Mouse (Mus musculus): ENCODE results near the gene Kcnq1. TPM values are rescaled to one million over a fixed set of nuclear protein-coding genes. Genes with fewer than 3 reads are reported as not detected.

The Kcnq1 gene
- total and polyA plus RNA-seq, 3 experiments = not detected

- H3K4me3 ChIP-seq (replicated peaks in 1 of 3; ENCODE audit: low read depth in 2 of 3, low read length in 2 of 3, poor library complexity in 1 of 3) = no peak overlapping the region
- no peaks in the 10 kb centered on the region for H3K36me3 ChIP-seq (replicated peaks in 1 of 2; ENCODE audit: control insufficient read depth in 1 of 2, insufficient read depth in 1 of 2, low read length in 1 of 2)
- H3K27ac ChIP-seq (ENCODE audit: insufficient read depth, low read depth) = no peak overlapping the region
- H3K4me2 ChIP-seq (ENCODE audit: insufficient read depth, low read depth, poor library complexity, severe bottlenecking) = no peak overlapping the region
- H3K79me2 ChIP-seq (replicated peaks; ENCODE audit: control insufficient read depth, extremely low read depth, insufficient read depth, poor library complexity, severe bottlenecking) = no peaks in the 10 kb centered on the region
- H3K4me1 ChIP-seq (ENCODE audit: control insufficient read depth in 1 of 2, insufficient read depth in 2 of 2) = no peaks in the 10 kb centered on the region
- peaks cover 79% of the 10 kb centered on the region for H3K27me3 ChIP-seq (replicated peaks)
- in situ Hi-C loops (cut with MboI; ENCODE audit: low pct_ligation_motif_present, low pct_unique_long_range_greater_than_20kb, low sequenced_read_pairs) (no loop called here), dilution Hi-C loops (cut with MboI; ENCODE audit: extremely low pct_ligation_motif_present, extremely low pct_unique_long_range_greater_than_20kb, low sequenced_read_pairs) (no loop called here)
- no peak for TF ChIP-seq MYC (IDR thresholded peaks at IDR 0.05; ENCODE audit: low read depth, low read length)
- TF ChIP-seq JUND (conservative IDR thresholded peaks at IDR 0.05; ENCODE audit: low read depth, low read length) = no peak
- no peak for TF ChIP-seq RAD21 (IDR thresholded peaks at IDR 0.05; ENCODE audit: low read depth, low read length)
- TF ChIP-seq MAZ (IDR thresholded peaks at IDR 0.05; ENCODE audit: low read depth, low read length) = no peak
- TF ChIP-seq USF2 (conservative IDR thresholded peaks at IDR 0.05; ENCODE audit: low read depth, low read length) = no peak
- no peak for TF ChIP-seq EP300 (IDR thresholded peaks at IDR 0.05; ENCODE audit: low read length)
- TF ChIP-seq NELFE (IDR thresholded peaks at IDR 0.05; ENCODE audit: low read depth, low read length) = no peak
- no peak for TF ChIP-seq USF1 (IDR thresholded peaks at IDR 0.05; ENCODE audit: low read depth, low read length)
- TF ChIP-seq SMC3 (IDR thresholded peaks at IDR 0.05; ENCODE audit: low read depth, low read length) = no peak
- no peak for TF ChIP-seq TCF12 (IDR thresholded peaks at IDR 0.05; ENCODE audit: low read depth, low read length)
- TF ChIP-seq CTCF (conservative IDR thresholded peaks at IDR 0.05 in 1 of 2, IDR thresholded peaks at IDR 0.05 in 1 of 2; ENCODE audit: low read depth in 2 of 2, low read length in 2 of 2) = no peak
- TF ChIP-seq KAT2A (IDR thresholded peaks at IDR 0.05; ENCODE audit: insufficient replicate concordance, low read length) = no peak
- TF ChIP-seq ETS1 (conservative IDR thresholded peaks at IDR 0.05; ENCODE audit: low read depth, low read length) = no peak
- TF ChIP-seq HCFC1 (IDR thresholded peaks at IDR 0.05; ENCODE audit: low read depth, low read length) = no peak
- no peaks in the 10 kb centered on the region for H3K9me3 ChIP-seq (replicated peaks; ENCODE audit: low read length)
- no peak for DNase-seq (ENCODE audit: extremely low read depth)
- H3K9ac ChIP-seq (ENCODE audit: insufficient read depth, low read depth) = no peak overlapping the region
These were observed 293.6 kb downstream of the Kcnq1 start for GRCm38 (mm10) chr7:143399756-143400155.

- Histone ChIP-seq H3K4me1 (ENCODE audit: control insufficient read depth in 1 of 2, insufficient read depth in 2 of 2) (no peaks in the 10 kb centered on the region), H3K9ac (ENCODE audit: insufficient read depth, low read depth) (no peak overlapping the region), H3K36me3 (replicated peaks in 1 of 2; ENCODE audit: control insufficient read depth in 1 of 2, insufficient read depth in 1 of 2, low read length in 1 of 2) (no peaks in the 10 kb centered on the region), H3K4me2 (ENCODE audit: insufficient read depth, low read depth, poor library complexity, severe bottlenecking) (no peak overlapping the region), H3K27me3 (replicated peaks) (peaks cover 74% of the 10 kb centered on the region), H3K27ac (ENCODE audit: insufficient read depth, low read depth) (no peak overlapping the region), H3K4me3 (replicated peaks in 1 of 3; ENCODE audit: low read depth in 2 of 3, low read length in 2 of 3, poor library complexity in 1 of 3) (no peak overlapping the region), H3K79me2 (replicated peaks; ENCODE audit: control insufficient read depth, extremely low read depth, insufficient read depth, poor library complexity, severe bottlenecking) (no peaks in the 10 kb centered on the region), H3K9me3 (replicated peaks; ENCODE audit: low read length) (no peaks in the 10 kb centered on the region)
- in situ Hi-C loops (cut with MboI; ENCODE audit: low pct_ligation_motif_present, low pct_unique_long_range_greater_than_20kb, low sequenced_read_pairs) = no loop called here
- DNase-seq (ENCODE audit: extremely low read depth) = no peak
- TF ChIP-seq IRF4 (IDR thresholded peaks at IDR 0.05; ENCODE audit: low read depth, low read length) (no peak), TCF12 (IDR thresholded peaks at IDR 0.05; ENCODE audit: low read depth, low read length) (no peak), RCOR1 (conservative IDR thresholded peaks at IDR 0.05; ENCODE audit: low read depth, low read length) (no peak), GABPA (IDR thresholded peaks at IDR 0.05; ENCODE audit: insufficient replicate concordance, low read depth, low read length) (no peak), MAFK (IDR thresholded peaks at IDR 0.05; ENCODE audit: insufficient replicate concordance, low read length) (no peak), POLR2A (IDR thresholded peaks at IDR 0.05; ENCODE audit: low read depth, low read length) (no peak), JUND (conservative IDR thresholded peaks at IDR 0.05; ENCODE audit: low read depth, low read length) (no peak), NRF1 (IDR thresholded peaks at IDR 0.05; ENCODE audit: low read depth, low read length) (no peak), SMC3 (IDR thresholded peaks at IDR 0.05; ENCODE audit: low read depth, low read length) (no peak), EP300 (IDR thresholded peaks at IDR 0.05; ENCODE audit: low read length) (no peak), ZKSCAN1 (IDR thresholded peaks at IDR 0.05; ENCODE audit: borderline replicate concordance, low read depth, low read length) (no peak), E2F4 (IDR thresholded peaks at IDR 0.05; ENCODE audit: insufficient replicate concordance, low read depth, low read length) (no peak), CHD1 (IDR thresholded peaks at IDR 0.05; ENCODE audit: low read depth, low read length) (no peak), MAX (IDR thresholded peaks at IDR 0.05; ENCODE audit: low read length) (no peak), MEF2A (IDR thresholded peaks at IDR 0.05; ENCODE audit: borderline replicate concordance, low read depth, low read length) (no peak), ZC3H11A (IDR thresholded peaks at IDR 0.05; ENCODE audit: low read depth, low read length) (no peak), ETS1 (conservative IDR thresholded peaks at IDR 0.05; ENCODE audit: low read depth, low read length) (no peak)
- dilution Hi-C loops (cut with MboI; ENCODE audit: extremely low pct_ligation_motif_present, extremely low pct_unique_long_range_greater_than_20kb, low sequenced_read_pairs) = no loop called here
These were observed 294.4 kb downstream of the Kcnq1 start for GRCm38 (mm10) chr7:143400599-143400998.
